Mouse (Mus musculus): ENCODE measurements around the gene Ticam1.

The Ticam1 gene

GRCm38 (mm10) chr17:56226566-56226965, 50.0 kb downstream of the Ticam1 start:
- in situ Hi-C loops (cut with MboI; ENCODE audit: low sequenced_read_pairs): no loop called here

GRCm38 (mm10) chr17:56224916-56225315, 51.7 kb downstream of the Ticam1 start:
- in situ Hi-C loops (cut with MboI; ENCODE audit: low sequenced_read_pairs): no loop called here

DNA sequence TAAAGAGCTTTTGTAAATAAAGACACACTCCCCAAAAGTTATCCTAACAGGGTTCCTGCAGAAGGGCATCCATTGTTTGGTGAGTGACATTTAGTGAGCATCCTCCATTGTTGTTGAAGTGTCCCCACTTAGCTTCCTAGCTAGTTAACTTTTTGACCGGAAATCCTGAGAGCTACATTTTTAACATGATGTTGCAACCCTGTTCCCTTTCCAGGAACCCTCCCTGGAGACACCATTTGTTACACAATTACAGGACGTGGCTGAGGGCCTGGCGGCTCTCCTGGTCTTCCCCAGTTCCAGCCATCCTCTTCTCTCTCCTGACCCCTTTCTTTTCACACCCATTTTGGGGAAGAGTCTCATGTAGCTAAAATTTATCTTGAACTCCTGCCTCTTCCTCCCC, 56.8 kb downstream of the Ticam1 start:
- in situ Hi-C loops (cut with MboI; ENCODE audit: low sequenced_read_pairs): no loop called here

Data from CH12F3 (cell line).